Mouse (Mus musculus) embryonic facial prominence, embryonic 11.5 days (tissue): ENCODE results near the gene Rdh5. TPM values are rescaled to one million over a fixed set of nuclear protein-coding genes. Genes with fewer than 3 reads are reported as not detected.

Experiments
- ATAC-seq: fragments of 200-750 bp; cut with Nextera tagmentation; replicated peaks from 2 replicates; pipeline ENCODE4 v1.8.0; 2017; ENCODE audit warnings: low read depth; ENCODE audit not compliant: insufficient number of reproducible peaks, low FRiP score, low TSS enrichment
- DNase-seq: peaks from one replicate; pipeline ENCODE4 v3.0.0-alpha.2; 2015; ENCODE audit warnings: low spot score
- H3K27ac ChIP-seq: fragments of 300-500 bp; sonication (generic); replicated peaks from 2 replicates; pipeline ENCODE4 v1.5.1; 2014; ENCODE audit warnings: mild to moderate bottlenecking, low read depth, low read length, control low read depth
- H3K27me3 ChIP-seq: fragments of 300-500 bp; sonication (generic); 2 replicates; pipeline ENCODE4 v1.6.1; 2014; ENCODE audit warnings: mild to moderate bottlenecking, low read length, moderate library complexity, mixed read lengths; ENCODE audit not compliant: control insufficient read depth, insufficient read depth
- H3K36me3 ChIP-seq: fragments of 300-500 bp; sonication (generic); replicated peaks from 2 replicates; pipeline ENCODE4 v1.6.1; 2014; ENCODE audit warnings: low read depth, mild to moderate bottlenecking, low read length, moderate library complexity, mixed read lengths; ENCODE audit not compliant: control insufficient read depth, insufficient read depth
- H3K4me1 ChIP-seq: fragments of 300-500 bp; sonication (generic); 2 replicates; pipeline ENCODE4 v1.6.1; 2014; ENCODE audit warnings: low read length, mixed read lengths; ENCODE audit not compliant: control insufficient read depth, insufficient read depth
- H3K4me2 ChIP-seq: fragments of 300-500 bp; sonication (generic); 2 replicates; pipeline ENCODE4 v1.6.1; 2014; ENCODE audit warnings: low read depth, mild to moderate bottlenecking, control low read depth, low read length, moderate library complexity
- H3K4me3 ChIP-seq: fragments of 300-500 bp; sonication (generic); 2 replicates; pipeline ENCODE4 v1.5.1; 2014; ENCODE audit warnings: low read depth, low read length, control low read depth
- H3K9ac ChIP-seq: fragments of 300-500 bp; sonication (generic); replicated peaks from 2 replicates; pipeline ENCODE4 v1.6.1; 2014; ENCODE audit warnings: mild to moderate bottlenecking, control low read depth, low read length
- H3K9me3 ChIP-seq: fragments of 300-500 bp; sonication (generic); replicated peaks from 2 replicates; pipeline ENCODE4 v1.6.1; 2016; ENCODE audit warnings: mild to moderate bottlenecking, low read length, inconsistent platforms, mixed read lengths; ENCODE audit not compliant: control insufficient read depth
- WGBS: fragments of 180-500 bp; shearing (Covaris S2); extraction: QIAGEN DNeasy Blood & Tissue Kit; methylation state at CpG from one replicate; pipeline ENCODE4 v1.1.7; 2014; 5-methylcytosine and 5-hydroxymethylcytosine counted together
- polyA plus RNA-seq: library from polyadenylated mRNA; unstranded; fragments of >200 nt; fragmentation: Nextera tagmentation; extraction: Ambion mirVana; gene quantifications from 2 replicates; pipeline ENCODE4 v1.2.1, GENCODE M21; 2014

Gene Rdh5
- polyA plus RNA-seq, 1 experiment from 2014 or later, result 9.2 TPM

DNA sequence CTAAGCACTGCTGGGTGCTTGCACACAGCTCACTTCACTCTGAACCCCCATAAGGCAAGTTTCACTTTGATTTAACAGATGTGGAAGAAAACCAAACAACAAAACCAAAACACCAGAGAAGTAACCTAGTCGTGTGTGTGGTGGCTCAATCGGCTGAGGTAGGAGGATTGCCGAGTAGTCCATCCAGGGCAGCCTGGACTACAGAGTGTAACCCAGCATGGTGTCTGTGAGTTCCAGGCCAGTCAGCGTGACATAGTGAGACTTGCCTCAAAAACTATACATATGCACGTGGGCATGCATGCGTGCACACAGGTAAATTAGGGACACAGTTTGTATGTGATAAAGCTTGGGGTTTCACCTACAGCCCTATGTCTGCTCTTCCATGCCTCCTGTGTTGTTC, 5.3 kb downstream of the Rdh5 start:
- Histone ChIP-seq H3K4me1 (no peaks in the 10 kb centered on the region; the same call in 1 of the 2 replicates), H3K27ac (no peak overlapping the region), H3K27me3 (no peaks in the 10 kb centered on the region), H3K4me2 (no peak overlapping the region), H3K36me3 (no peaks in the 10 kb centered on the region; the same call in none of the 2 replicates), H3K4me3 (no peak overlapping the region), H3K9me3 (no peaks in the 10 kb centered on the region), H3K9ac (no peak overlapping the region)
- ATAC-seq (no peak), DNase-seq (no peak)
- WGBS, result 90% methylated on average over 6 of the region's 6 CpGs

DNA sequence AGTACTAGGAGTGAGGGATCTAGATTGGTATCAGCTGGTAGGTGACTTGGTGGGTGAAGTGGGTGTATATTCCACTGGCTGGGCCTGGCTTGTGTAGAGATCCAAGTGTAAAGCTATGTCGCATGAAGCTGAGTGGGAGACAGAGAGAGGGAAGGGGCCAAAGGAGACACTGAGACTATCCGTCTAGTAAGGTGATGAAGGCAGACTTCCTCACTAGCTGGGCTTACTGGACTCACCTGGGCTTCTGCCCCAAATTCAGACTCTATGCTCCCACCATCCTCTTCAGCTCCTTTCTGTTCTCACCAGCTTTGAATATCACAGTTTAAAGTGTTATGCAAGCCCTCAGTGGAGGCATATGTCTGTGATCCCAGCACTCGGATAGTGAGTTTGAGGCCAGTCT, 6.0 kb downstream of the Rdh5 start:
- H3K36me3 ChIP-seq, result no peaks in the 10 kb centered on the region; the same call in none of the 2 replicates
- no peaks in the 10 kb centered on the region for H3K27me3 ChIP-seq
- no peak for DNase-seq
- no peak overlapping the region for H3K27ac ChIP-seq
- H3K9ac ChIP-seq, result no peak overlapping the region
- H3K4me1 ChIP-seq, result no peaks in the 10 kb centered on the region; the same call in 1 of the 2 replicates
- no peaks in the 10 kb centered on the region for H3K9me3 ChIP-seq
- H3K4me3 ChIP-seq, result no peak overlapping the region
- no peak for ATAC-seq
- H3K4me2 ChIP-seq, result no peak overlapping the region
- WGBS, result 89% methylated on average over 3 of the region's 3 CpGs

DNA sequence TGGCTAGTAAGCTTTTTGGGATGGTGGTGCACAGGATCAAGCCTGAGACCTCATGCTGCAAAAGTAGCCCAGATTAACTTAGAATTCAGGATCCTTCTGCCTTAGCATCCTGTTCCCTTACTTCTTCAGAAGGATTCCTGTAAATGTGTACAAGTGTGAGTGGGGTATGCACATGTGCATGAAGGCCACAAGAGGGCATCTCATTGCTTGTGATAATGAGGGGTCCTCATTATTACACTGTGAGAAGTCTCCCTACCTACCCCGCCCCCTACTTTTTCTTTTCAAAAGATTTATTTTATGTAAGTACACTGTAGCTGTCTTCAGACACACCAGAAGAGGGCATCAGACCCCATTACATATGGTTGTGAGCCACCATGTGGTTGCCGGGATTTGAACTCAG, 7.1 kb downstream of the Rdh5 start:
- no peaks in the 10 kb centered on the region; the same call in none of the 2 replicates for H3K36me3 ChIP-seq
- no peak overlapping the region for H3K4me2 ChIP-seq
- 91% methylated on average over 2 of the region's 2 CpGs for WGBS
- H3K4me3 ChIP-seq, result no peak overlapping the region
- H3K9ac ChIP-seq, result no peak overlapping the region
- ATAC-seq (no peak), DNase-seq (no peak)
- no peaks in the 10 kb centered on the region for H3K4me1 ChIP-seq
- no peak overlapping the region for H3K27ac ChIP-seq
- no peaks in the 10 kb centered on the region for H3K9me3 ChIP-seq
- H3K27me3 ChIP-seq, result no peaks in the 10 kb centered on the region

DNA sequence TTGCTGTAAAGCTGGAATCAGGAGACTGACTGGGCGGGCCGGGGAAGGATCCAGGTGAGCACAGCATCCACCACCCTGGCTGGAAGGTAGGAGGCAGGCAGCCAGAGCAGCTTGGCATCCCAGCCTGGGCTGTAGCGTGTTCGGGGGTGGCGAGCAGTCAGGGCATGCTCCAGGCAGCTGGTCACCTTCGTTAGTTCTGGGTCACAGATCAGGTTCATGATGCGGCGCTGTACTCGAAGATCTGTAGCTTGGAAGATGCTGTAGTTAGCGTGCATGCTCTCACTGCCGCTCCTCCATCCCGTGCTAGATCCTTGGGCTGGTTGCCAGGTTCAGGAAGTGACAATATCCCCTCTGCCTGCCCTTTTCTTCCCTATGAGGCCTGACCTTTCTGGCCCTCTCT, 9.0 kb downstream of the Rdh5 start:
- ATAC-seq, result no peak
- Histone ChIP-seq H3K27me3 (no peaks in the 10 kb centered on the region), H3K4me3 (no peak overlapping the region), H3K27ac (no peak overlapping the region), H3K36me3 (no peaks in the 10 kb centered on the region; the same call in none of the 2 replicates), H3K9me3 (no peaks in the 10 kb centered on the region), H3K9ac (no peak overlapping the region), H3K4me2 (no peak overlapping the region), H3K4me1 (no peaks in the 10 kb centered on the region)
- 88% methylated on average over 12 of the region's 12 CpGs for WGBS
- DNase-seq, result no peak

DNA sequence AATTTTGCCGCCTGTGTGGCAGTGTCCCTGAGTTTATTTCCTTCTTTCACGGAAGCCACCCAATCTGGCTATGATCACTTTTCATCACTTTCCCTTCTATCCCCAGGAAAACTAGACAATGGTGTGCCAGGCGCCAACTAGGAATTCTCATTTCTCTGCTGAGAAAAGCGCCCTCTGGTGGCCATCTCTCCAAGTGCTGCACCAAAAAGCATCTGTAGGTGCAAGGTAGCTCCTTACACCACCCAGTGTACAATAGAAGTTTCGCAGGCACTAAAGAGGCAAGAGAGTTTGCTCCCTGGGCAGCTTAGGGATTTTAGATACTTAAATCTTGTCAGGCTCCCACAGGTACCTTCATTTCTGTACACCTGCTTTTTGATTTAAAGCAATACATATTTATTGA, 9.5 kb downstream of the Rdh5 start:
- WGBS, result 8% methylated on average over 5 of the region's 5 CpGs
- Histone ChIP-seq H3K27me3 (no peaks in the 10 kb centered on the region), H3K27ac (no peak overlapping the region), H3K4me3 (no peak overlapping the region), H3K4me2 (no peak overlapping the region), H3K4me1 (no peaks in the 10 kb centered on the region), H3K36me3 (no peaks in the 10 kb centered on the region; the same call in 1 of the 2 replicates), H3K9ac (no peak overlapping the region), H3K9me3 (no peaks in the 10 kb centered on the region)
- no peak for ATAC-seq
- DNase-seq, result peak; percentile 96

DNA sequence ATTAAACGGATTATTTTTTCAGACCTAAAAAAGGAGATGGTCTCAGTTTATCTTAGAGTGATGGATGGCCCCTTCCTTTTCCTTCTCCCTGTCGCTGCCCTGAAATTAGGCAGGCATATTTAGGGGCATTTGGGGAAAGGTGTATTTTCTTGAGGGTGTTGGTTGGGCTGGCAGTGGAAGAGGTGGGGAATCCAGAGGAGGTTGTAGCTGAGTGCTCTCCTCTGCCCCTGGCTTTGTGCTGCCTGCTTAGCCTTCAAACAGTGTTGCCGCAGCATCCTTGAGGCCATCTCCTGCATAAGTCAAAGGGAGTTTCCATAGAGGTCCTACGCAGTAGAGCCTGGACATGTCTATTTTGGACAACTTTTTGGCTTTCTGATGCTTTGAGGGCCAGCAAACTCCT, 9.9 kb downstream of the Rdh5 start:
- Histone ChIP-seq H3K36me3 (no peaks in the 10 kb centered on the region; the same call in 1 of the 2 replicates), H3K4me3 (no peak overlapping the region), H3K4me1 (no peaks in the 10 kb centered on the region), H3K27ac (no peak overlapping the region), H3K4me2 (no peak overlapping the region), H3K9me3 (no peaks in the 10 kb centered on the region), H3K9ac (no peak overlapping the region), H3K27me3 (no peaks in the 10 kb centered on the region)
- no peak for ATAC-seq
- WGBS, result 79% methylated on average over 4 of the region's 4 CpGs
- no peak for DNase-seq

DNA sequence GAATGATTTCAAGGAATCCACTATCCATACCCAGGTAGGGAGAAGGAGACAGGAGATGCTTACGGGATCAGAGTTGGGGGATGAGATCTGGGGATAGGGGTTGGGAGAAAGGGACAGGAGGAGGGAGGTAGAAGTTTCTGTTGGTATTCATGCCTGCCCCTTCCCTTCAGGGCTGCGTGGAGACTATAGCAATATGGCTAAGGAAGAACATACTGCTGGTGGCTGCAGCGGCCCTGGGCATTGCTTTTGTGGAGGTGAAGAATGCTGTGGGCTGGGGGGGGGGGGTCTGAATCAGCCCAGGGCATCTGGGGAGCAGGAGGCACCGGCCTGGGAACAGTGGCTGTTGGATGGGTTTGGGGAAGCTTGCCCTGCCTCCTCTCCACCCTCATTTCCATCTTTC, 10.4 kb downstream of the Rdh5 start:
- WGBS, result 86% methylated on average over 4 of the region's 4 CpGs
- ATAC-seq, result no peak
- H3K4me1 ChIP-seq, result no peaks in the 10 kb centered on the region
- no peak overlapping the region for H3K9ac ChIP-seq
- H3K4me2 ChIP-seq, result no peak overlapping the region
- no peak overlapping the region for H3K4me3 ChIP-seq
- H3K27me3 ChIP-seq, result no peaks in the 10 kb centered on the region
- H3K27ac ChIP-seq, result no peak overlapping the region
- DNase-seq, result no peak
- no peaks in the 10 kb centered on the region for H3K9me3 ChIP-seq
- no peaks in the 10 kb centered on the region; the same call in 1 of the 2 replicates for H3K36me3 ChIP-seq

DNA sequence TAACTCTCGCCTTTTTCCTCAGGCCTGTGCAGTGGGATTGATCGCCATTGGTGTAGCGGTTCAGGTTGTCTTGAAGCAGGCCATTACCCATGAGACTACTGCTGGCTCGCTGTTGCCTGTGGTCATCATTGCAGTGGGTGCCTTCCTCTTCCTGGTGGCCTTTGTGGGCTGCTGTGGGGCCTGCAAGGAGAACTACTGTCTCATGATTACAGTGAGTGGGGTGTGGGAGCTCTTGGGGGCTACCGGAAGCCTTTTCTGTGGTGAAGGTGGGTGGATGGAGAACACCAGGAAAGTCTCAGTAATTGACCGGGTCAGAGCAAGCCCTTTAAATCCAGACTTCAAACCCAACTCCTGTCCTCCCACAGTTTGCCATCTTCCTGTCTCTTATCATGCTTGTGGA, 11.3 kb downstream of the Rdh5 start:
- Histone ChIP-seq H3K27ac (no peak overlapping the region), H3K9ac (no peak overlapping the region), H3K36me3 (no peaks in the 10 kb centered on the region; the same call in 1 of the 2 replicates), H3K9me3 (no peaks in the 10 kb centered on the region), H3K27me3 (no peaks in the 10 kb centered on the region), H3K4me1 (no peaks in the 10 kb centered on the region), H3K4me2 (no peak overlapping the region; the same call in 1 of the 2 replicates), H3K4me3 (peak overlapping the region; percentile 89; the same call in 1 of the 2 replicates)
- no peak for ATAC-seq
- 88% methylated on average over 6 of the region's 6 CpGs for WGBS
- no peak for DNase-seq
